Mouse (Mus musculus): ENCODE measurements at regions not wholly inside any gene's neighbourhood (a gene's known extent, or its start where the extent isn't known, plus 50 kb on each side); places are given as distances from the start of the nearest gene placed in this dataset.

GRCm38 (mm10) chr14:80789131-80789530 lies 805.2 kb downstream of the Olfm4 start:
- peak; percentile 27 for DNase-seq (ENCODE audit: low read depth, low spot score)

DNA sequence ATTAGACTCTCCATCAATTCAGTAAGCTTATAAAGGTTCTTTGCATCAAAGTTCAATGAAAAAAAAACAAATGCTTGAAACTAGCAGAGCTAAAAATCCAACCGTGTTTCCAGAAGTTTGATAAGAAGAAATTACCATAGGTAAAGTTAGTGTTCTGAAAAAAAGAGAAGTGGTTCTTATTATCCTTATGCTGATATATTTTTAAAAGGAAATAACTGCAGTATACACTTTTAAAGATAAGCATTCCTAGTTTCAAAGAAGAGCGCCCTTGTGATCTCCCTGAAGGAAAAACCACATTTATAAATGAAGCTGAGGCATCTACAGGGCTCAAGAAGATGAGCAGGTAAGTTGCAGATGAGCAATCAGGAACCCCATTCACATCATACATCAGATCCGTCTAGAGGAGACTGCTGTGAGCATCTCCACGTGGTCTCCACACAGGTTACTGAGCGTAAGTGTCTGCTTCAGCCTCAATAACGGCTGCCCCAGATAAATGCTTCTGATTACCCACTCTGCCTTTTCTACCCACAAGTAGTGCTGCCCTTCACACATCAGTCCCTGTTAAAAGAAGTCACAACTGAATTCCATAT lies 815.6 kb downstream of the Olfm4 start:
- no peak for DNase-seq (ENCODE audit: low read depth, low spot score)

GRCm38 (mm10) chr14:80830476-80830875 lies 846.6 kb downstream of the Olfm4 start:
- DNase-seq (ENCODE audit: low read depth, low spot score): no peak

- DNase-seq (ENCODE audit: low read depth, low spot score): no peak
These were observed 860.7 kb downstream of the Olfm4 start for GRCm38 (mm10) chr14:80844550-80844949.

- DNase-seq (ENCODE audit: low read depth, low spot score): peak; percentile 80
These were observed 861.8 kb downstream of the Olfm4 start for GRCm38 (mm10) chr14:80845576-80846269.

- no peak for DNase-seq (ENCODE audit: low read depth, low spot score)
These were observed 862.7 kb downstream of the Olfm4 start for GRCm38 (mm10) chr14:80846420-80847083.

Data from telencephalon, adult 2 months (tissue).